Mouse (Mus musculus): ENCODE measurements at regions not wholly inside any gene's neighbourhood (a gene's known extent, or its start where the extent isn't known, plus 50 kb on each side); places are given as distances from the start of the nearest gene placed in this dataset.

DNA sequence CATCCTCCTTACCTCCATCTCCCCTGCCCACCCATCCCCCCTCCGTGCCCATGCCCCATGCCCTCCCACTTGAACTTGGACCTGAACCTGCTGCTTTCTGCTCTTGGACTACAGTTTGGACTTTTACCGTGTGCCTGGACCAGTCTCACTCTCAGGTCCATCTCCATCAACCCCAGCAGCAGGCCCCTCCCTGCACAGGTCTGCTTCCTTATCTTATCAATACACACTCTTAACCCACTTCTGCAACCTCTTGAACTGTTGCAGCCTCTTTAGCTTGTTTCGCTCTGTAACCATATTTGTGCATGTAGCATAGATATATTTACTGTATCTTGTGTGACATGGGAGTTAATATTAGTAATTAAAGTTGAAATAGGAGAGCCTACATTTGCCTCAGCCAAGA, 457.8 kb upstream of the Kcnab2 start:
- no peaks in the 10 kb centered on the region for H3K4me1 ChIP-seq (replicated peaks)
- WGBS = 56% methylated on average over 3 of the region's 3 CpGs
- ATAC-seq (ENCODE audit: insufficient number of reproducible peaks, low FRiP score) = peak; percentile 63
- H3K4me3 ChIP-seq = no peak overlapping the region
- no peak overlapping the region for H3K27ac ChIP-seq (ENCODE audit: poor library complexity, severe bottlenecking)
- no peak overlapping the region for H3K4me2 ChIP-seq
- H3K9me3 ChIP-seq (replicated peaks) = peaks cover 3% of the 10 kb centered on the region; the same call in 1 of the 2 replicates
- no peak overlapping the region for H3K9ac ChIP-seq
- no peaks in the 10 kb centered on the region for H3K36me3 ChIP-seq
- peaks cover 20% of the 10 kb centered on the region for H3K27me3 ChIP-seq (replicated peaks)

GRCm38 (mm10) chr4:152928422-152928985, 450.8 kb upstream of the Kcnab2 start:
- no peak for ATAC-seq (ENCODE audit: insufficient number of reproducible peaks, low FRiP score)
- H3K4me2 ChIP-seq = no peak overlapping the region

DNA sequence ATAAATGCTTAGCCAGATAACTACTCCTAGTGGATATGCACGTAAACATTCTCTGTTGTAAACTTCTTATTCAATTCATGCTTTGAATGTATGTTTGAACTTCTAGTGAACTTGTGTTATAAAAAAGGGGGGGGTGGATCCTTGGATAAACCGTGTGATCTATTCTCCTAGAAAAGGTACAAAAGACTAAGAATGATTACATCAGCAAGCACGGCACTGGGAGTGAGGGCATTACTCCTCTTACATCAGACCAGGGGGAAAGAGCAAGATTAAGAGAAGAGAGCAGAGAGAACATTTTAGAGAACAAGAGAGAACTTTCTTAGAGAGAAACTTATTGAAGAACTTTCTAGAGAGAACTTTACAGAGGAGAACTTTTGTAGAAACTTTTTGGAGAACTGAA, 442.6 kb upstream of the Kcnab2 start:
- WGBS = 75% methylated on average over 3 of the region's 3 CpGs
- no peak overlapping the region for H3K4me3 ChIP-seq
- no peaks in the 10 kb centered on the region for H3K36me3 ChIP-seq
- H3K9me3 ChIP-seq (replicated peaks) = 0 out of 2 replicates have a peak, but pooled peaks cover 3% of the 10 kb centered on the region
- H3K4me1 ChIP-seq (replicated peaks) = no peaks in the 10 kb centered on the region
- no peak overlapping the region for H3K9ac ChIP-seq
- H3K27ac ChIP-seq (ENCODE audit: poor library complexity, severe bottlenecking) = no peak overlapping the region
- 0 out of 2 replicates have a peak, but pooled peaks cover 7% of the 10 kb centered on the region for H3K27me3 ChIP-seq (replicated peaks)
- H3K4me2 ChIP-seq = no peak overlapping the region
- ATAC-seq (ENCODE audit: insufficient number of reproducible peaks, low FRiP score) = no peak

More at GRCm38 (mm10) chr4:152928422-152928985, 450.8 kb upstream of the Kcnab2 start:
- H3K4me3 ChIP-seq = no peak overlapping the region
- WGBS = 44% methylated on average over 5 of the region's 5 CpGs
- H3K27me3 ChIP-seq (replicated peaks) = peaks cover 18% of the 10 kb centered on the region; the same call in 1 of the 2 replicates
- no peak overlapping the region for H3K27ac ChIP-seq (ENCODE audit: poor library complexity, severe bottlenecking)
- H3K9me3 ChIP-seq (replicated peaks) = peaks cover 3% of the 10 kb centered on the region
- H3K36me3 ChIP-seq = no peaks in the 10 kb centered on the region
- no peak overlapping the region for H3K9ac ChIP-seq
- no peaks in the 10 kb centered on the region for H3K4me1 ChIP-seq (replicated peaks)

GRCm38 (mm10) chr4:152919851-152920250, 442.2 kb upstream of the Kcnab2 start:
- no peak overlapping the region for H3K9ac ChIP-seq
- no peaks in the 10 kb centered on the region for H3K36me3 ChIP-seq
- ATAC-seq (ENCODE audit: insufficient number of reproducible peaks, low FRiP score) = no peak
- H3K4me3 ChIP-seq = no peak overlapping the region
- H3K4me1 ChIP-seq (replicated peaks) = no peaks in the 10 kb centered on the region
- 0 out of 2 replicates have a peak, but pooled peaks cover 3% of the 10 kb centered on the region for H3K9me3 ChIP-seq (replicated peaks)
- WGBS = 65% methylated on average over 1 of the region's 1 CpGs
- no peak overlapping the region for H3K4me2 ChIP-seq
- no peak overlapping the region for H3K27ac ChIP-seq (ENCODE audit: poor library complexity, severe bottlenecking)
- H3K27me3 ChIP-seq (replicated peaks) = 0 out of 2 replicates have a peak, but pooled peaks cover 7% of the 10 kb centered on the region

- no peak overlapping the region for H3K4me2 ChIP-seq
- H3K9ac ChIP-seq = no peak overlapping the region
- H3K27me3 ChIP-seq (replicated peaks) = 0 out of 2 replicates have a peak, but pooled peaks cover 10% of the 10 kb centered on the region
- H3K36me3 ChIP-seq = no peaks in the 10 kb centered on the region
- no peak for ATAC-seq (ENCODE audit: insufficient number of reproducible peaks, low FRiP score)
- no peak overlapping the region for H3K27ac ChIP-seq (ENCODE audit: poor library complexity, severe bottlenecking)
- 48% methylated on average over 7 of the region's 7 CpGs for WGBS
- H3K4me1 ChIP-seq (replicated peaks) = no peaks in the 10 kb centered on the region
- 0 out of 2 replicates have a peak, but pooled peaks cover 3% of the 10 kb centered on the region for H3K9me3 ChIP-seq (replicated peaks)
- H3K4me3 ChIP-seq = no peak overlapping the region
Measured at GRCm38 (mm10) chr4:152916576-152916975, 438.9 kb upstream of the Kcnab2 start.

- ATAC-seq (ENCODE audit: insufficient number of reproducible peaks, low FRiP score) = no peak
- H3K27me3 ChIP-seq (replicated peaks) = 0 out of 2 replicates have a peak, but pooled peaks cover 10% of the 10 kb centered on the region
- H3K27ac ChIP-seq (ENCODE audit: poor library complexity, severe bottlenecking) = no peak overlapping the region
- no peaks in the 10 kb centered on the region for H3K36me3 ChIP-seq
- no peak overlapping the region for H3K4me3 ChIP-seq
- H3K9ac ChIP-seq = no peak overlapping the region
- H3K4me1 ChIP-seq (replicated peaks) = no peaks in the 10 kb centered on the region
- no peaks in the 10 kb centered on the region for H3K9me3 ChIP-seq (replicated peaks)
- no peak overlapping the region for H3K4me2 ChIP-seq
- WGBS = 36% methylated on average over 10 of the region's 10 CpGs
Measured at GRCm38 (mm10) chr4:152913497-152913896, 435.8 kb upstream of the Kcnab2 start.

DNA sequence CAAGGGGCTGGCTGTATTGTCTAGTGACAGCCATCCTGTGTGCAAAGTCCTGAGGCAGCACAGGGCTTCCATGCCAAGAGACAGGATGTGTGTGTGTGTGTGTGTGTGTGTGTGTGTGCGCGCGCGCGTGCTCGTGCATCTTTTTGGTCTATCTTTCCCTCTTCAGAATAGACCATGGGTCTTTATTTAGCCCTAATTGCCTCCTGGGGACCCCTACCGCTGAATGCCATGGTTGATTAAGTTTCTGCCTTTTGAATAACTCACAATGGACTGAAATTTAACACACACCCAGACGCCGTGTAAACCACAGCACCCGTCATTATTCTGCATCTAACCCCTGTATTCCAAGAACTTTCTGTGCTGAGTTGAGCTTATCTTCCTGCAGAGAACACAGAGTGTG, 435.2 kb upstream of the Kcnab2 start:
- no peak for ATAC-seq (ENCODE audit: insufficient number of reproducible peaks, low FRiP score)
- 85% methylated on average over 10 of the region's 10 CpGs for WGBS
- Histone ChIP-seq H3K4me2 (no peak overlapping the region), H3K9ac (no peak overlapping the region), H3K9me3 (replicated peaks) (no peaks in the 10 kb centered on the region), H3K4me3 (no peak overlapping the region), H3K27ac (ENCODE audit: poor library complexity, severe bottlenecking) (no peak overlapping the region), H3K27me3 (replicated peaks) (0 out of 2 replicates have a peak, but pooled peaks cover 10% of the 10 kb centered on the region), H3K4me1 (replicated peaks) (no peaks in the 10 kb centered on the region), H3K36me3 (no peaks in the 10 kb centered on the region)

DNA sequence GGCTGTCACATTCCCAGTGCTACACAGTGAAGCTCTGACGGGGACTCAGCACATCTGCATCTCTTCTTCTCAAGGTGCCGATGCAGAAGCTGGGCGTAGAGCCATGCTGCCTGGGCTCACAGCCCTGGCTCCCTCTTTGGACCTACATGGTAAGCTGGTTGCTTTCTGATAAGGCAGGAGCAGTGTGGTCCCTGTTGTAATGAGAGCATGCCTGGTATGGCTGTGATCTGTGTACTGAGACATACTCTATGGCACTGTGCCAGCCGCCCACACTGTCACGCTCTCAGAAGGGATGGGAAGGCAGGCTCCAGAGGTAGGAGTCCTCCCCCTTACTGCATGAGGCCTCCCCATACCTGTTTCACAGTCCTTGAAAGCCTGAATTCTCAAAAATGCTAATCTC, 430.6 kb upstream of the Kcnab2 start:
- Histone ChIP-seq H3K4me2 (no peak overlapping the region), H3K4me3 (no peak overlapping the region), H3K27ac (ENCODE audit: poor library complexity, severe bottlenecking) (no peak overlapping the region), H3K36me3 (no peaks in the 10 kb centered on the region), H3K4me1 (replicated peaks) (peaks cover 4% of the 10 kb centered on the region; the same call in 1 of the 2 replicates), H3K9ac (no peak overlapping the region), H3K9me3 (replicated peaks) (no peaks in the 10 kb centered on the region), H3K27me3 (replicated peaks) (peaks cover 3% of the 10 kb centered on the region; the same call in 1 of the 2 replicates)
- ATAC-seq (ENCODE audit: insufficient number of reproducible peaks, low FRiP score) = peak; percentile 60; the same call in 1 of the 2 replicates
- 42% methylated on average over 5 of the region's 5 CpGs for WGBS

GRCm38 (mm10) chr4:152902851-152903250, 425.2 kb upstream of the Kcnab2 start:
- Histone ChIP-seq H3K9ac (no peak overlapping the region), H3K27ac (ENCODE audit: poor library complexity, severe bottlenecking) (no peak overlapping the region), H3K4me3 (no peak overlapping the region), H3K9me3 (replicated peaks) (no peaks in the 10 kb centered on the region), H3K4me1 (replicated peaks) (peaks cover 4% of the 10 kb centered on the region; the same call in 1 of the 2 replicates), H3K4me2 (no peak overlapping the region), H3K27me3 (replicated peaks) (peaks cover 23% of the 10 kb centered on the region), H3K36me3 (no peaks in the 10 kb centered on the region)
- 77% methylated on average over 11 of the region's 11 CpGs for WGBS
- ATAC-seq (ENCODE audit: insufficient number of reproducible peaks, low FRiP score) = no peak

DNA sequence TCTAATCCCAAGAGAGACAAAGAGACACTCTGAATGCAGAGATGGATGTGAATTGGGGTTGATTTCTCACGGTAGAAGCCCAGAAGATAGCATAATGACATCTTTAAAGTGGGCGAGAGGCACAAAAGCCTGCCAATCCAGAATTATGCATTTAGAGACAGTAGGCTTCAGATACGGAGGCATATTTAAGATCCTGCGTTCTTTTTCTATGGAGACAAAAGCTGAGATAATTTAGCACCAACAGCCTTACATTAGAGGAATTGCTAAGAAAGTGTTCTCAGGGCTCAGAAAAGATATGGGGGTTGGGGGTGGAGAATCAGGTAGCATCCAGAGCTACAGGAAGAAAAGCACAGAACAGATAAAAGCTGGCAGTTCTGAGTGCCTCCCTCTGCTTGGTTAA, 422.4 kb upstream of the Kcnab2 start:
- Histone ChIP-seq H3K4me1 (replicated peaks) (peaks cover 4% of the 10 kb centered on the region; the same call in 1 of the 2 replicates), H3K4me2 (no peak overlapping the region), H3K36me3 (no peaks in the 10 kb centered on the region), H3K27me3 (replicated peaks) (peaks cover 31% of the 10 kb centered on the region), H3K27ac (ENCODE audit: poor library complexity, severe bottlenecking) (no peak overlapping the region), H3K4me3 (no peak overlapping the region), H3K9me3 (replicated peaks) (no peaks in the 10 kb centered on the region), H3K9ac (no peak overlapping the region)
- 64% methylated on average over 4 of the region's 4 CpGs for WGBS
- ATAC-seq (ENCODE audit: insufficient number of reproducible peaks, low FRiP score) = no peak

DNA sequence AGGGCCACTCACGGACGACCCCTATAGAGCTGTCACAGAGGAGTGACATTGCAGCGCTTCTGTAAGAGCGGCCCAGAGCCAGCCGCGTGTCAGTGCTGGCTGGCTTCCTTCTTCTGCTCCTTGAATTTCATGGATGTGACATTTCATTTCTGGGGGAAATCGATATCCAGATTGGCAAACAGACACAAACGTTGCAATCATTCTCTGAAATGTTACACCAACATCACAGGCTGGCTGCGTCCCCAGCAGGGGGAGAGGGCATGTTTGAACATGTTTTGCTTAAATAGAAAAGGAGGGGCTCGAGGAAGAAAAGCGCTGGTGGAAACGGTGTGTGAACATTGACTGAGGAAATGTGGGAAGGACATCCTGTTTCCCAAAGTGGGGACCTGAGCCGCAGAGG, 417.4 kb upstream of the Kcnab2 start:
- Histone ChIP-seq H3K27ac (ENCODE audit: poor library complexity, severe bottlenecking) (no peak overlapping the region), H3K4me2 (no peak overlapping the region), H3K4me1 (replicated peaks) (no peaks in the 10 kb centered on the region), H3K4me3 (no peak overlapping the region), H3K27me3 (replicated peaks) (peaks cover 22% of the 10 kb centered on the region), H3K9me3 (replicated peaks) (peaks cover 16% of the 10 kb centered on the region), H3K36me3 (no peaks in the 10 kb centered on the region), H3K9ac (no peak overlapping the region)
- 75% methylated on average over 13 of the region's 13 CpGs for WGBS
- ATAC-seq (ENCODE audit: insufficient number of reproducible peaks, low FRiP score) = no peak

- Histone ChIP-seq H3K27me3 (replicated peaks) (peaks cover 12% of the 10 kb centered on the region; the same call in 1 of the 2 replicates), H3K9me3 (replicated peaks) (peaks cover 16% of the 10 kb centered on the region), H3K27ac (ENCODE audit: poor library complexity, severe bottlenecking) (no peak overlapping the region), H3K36me3 (no peaks in the 10 kb centered on the region), H3K4me3 (no peak overlapping the region), H3K4me2 (no peak overlapping the region), H3K4me1 (replicated peaks) (no peaks in the 10 kb centered on the region), H3K9ac (no peak overlapping the region)
- no peak for ATAC-seq (ENCODE audit: insufficient number of reproducible peaks, low FRiP score)
- 73% methylated on average over 3 of the region's 3 CpGs for WGBS
Measured at GRCm38 (mm10) chr4:152892997-152893396, 415.3 kb upstream of the Kcnab2 start.
